Mouse (Mus musculus) forebrain, postnatal 0 days (tissue): ENCODE measurements around the gene Wdr1. TPM values are rescaled to one million over a fixed set of nuclear protein-coding genes. Genes with fewer than 3 reads are reported as not detected.
A peak's percentile ranks its signal among the peaks of the same experiment; 100 is the strongest.
"Not testable (repeated sequence)": the region's sequence is repeated elsewhere in the genome, so short reads cannot be mapped to it uniquely, and the experiment has no call there.

Experiments used
- ATAC-seq: fragments of 200-750 bp; cut with Nextera tagmentation; 2 replicates; pipeline ENCODE4 v1.8.0; 2017; ENCODE audit warnings: mild to moderate bottlenecking, moderate library complexity
- DNase-seq: peaks from one replicate; pipeline ENCODE4 v3.0.0-alpha.2; 2015
- H3K27ac ChIP-seq: fragments of 300-500 bp; sonication (generic); 2 replicates; pipeline ENCODE4 v1.5.1; 2014; ENCODE audit warnings: low read depth, mild to moderate bottlenecking, antibody characterized with exemption, low read length, moderate library complexity, mixed read lengths
- H3K27me3 ChIP-seq: fragments of 300-500 bp; sonication (generic); 2 replicates; pipeline ENCODE4 v1.6.1; 2014; ENCODE audit warnings: mild to moderate bottlenecking, low read length, mixed read lengths; ENCODE audit not compliant: insufficient read depth
- H3K36me3 ChIP-seq: fragments of 300-500 bp; sonication (generic); 2 replicates; pipeline ENCODE4 v1.6.1; 2014; ENCODE audit warnings: mild to moderate bottlenecking, moderate library complexity; ENCODE audit not compliant: insufficient read depth
- H3K4me1 ChIP-seq: fragments of 300-500 bp; sonication (generic); 2 replicates; pipeline ENCODE4 v1.6.1; 2014; ENCODE audit warnings: antibody characterized with exemption; ENCODE audit not compliant: insufficient read depth
- H3K4me2 ChIP-seq: fragments of 300-500 bp; sonication (generic); 2 replicates; pipeline ENCODE4 v1.6.1; 2014; ENCODE audit warnings: low read depth, mild to moderate bottlenecking, moderate library complexity
- H3K4me3 ChIP-seq: fragments of 300-500 bp; sonication (generic); 2 replicates; pipeline ENCODE4 v1.5.1; 2014; ENCODE audit warnings: low read depth, low read length, mixed read lengths
- H3K9ac ChIP-seq: fragments of 300-500 bp; sonication (generic); 2 replicates; pipeline ENCODE4 v1.6.1; 2014; ENCODE audit warnings: mild to moderate bottlenecking
- H3K9me3 ChIP-seq: fragments of 300-500 bp; sonication (generic); 2 replicates; pipeline ENCODE4 v1.6.1; 2016; ENCODE audit warnings: low read length
- CTCF ChIP-seq: sonication (generic); IDR thresholded peaks from 2 replicates; pipeline ENCODE4 v1.5.1; 2016; ENCODE audit warnings: antibody characterized with exemption, control low read depth, low read depth
- WGBS: fragments of 180-500 bp; shearing (Covaris S2); extraction: QIAGEN DNeasy Blood & Tissue Kit; methylation state at CpG from one replicate; pipeline ENCODE4 v1.1.7; 2014; 5-methylcytosine and 5-hydroxymethylcytosine counted together
- polyA plus RNA-seq: library from polyadenylated mRNA; unstranded; fragments of >200 nt; fragmentation: Nextera tagmentation; extraction: Ambion mirVana; gene quantifications from 2 replicates; pipeline ENCODE4 v1.2.1, GENCODE M21; 2015
- total RNA-seq: library from RNA; depleted of rRNA; stranded (reverse); fragments of >200 nt; gene quantifications from 2 replicates; pipeline ENCODE4 v1.2.3, GENCODE M21; 2014

Gene Wdr1
- total and polyA plus RNA-seq, 2 experiments from 2014 or later, result 192 to 256 TPM

- Histone ChIP-seq H3K9me3 (no peaks in the 10 kb centered on the region), H3K27ac (no peak overlapping the region), H3K4me2 (no peak overlapping the region), H3K9ac (no peak overlapping the region), H3K4me1 (no peaks in the 10 kb centered on the region), H3K27me3 (no peaks in the 10 kb centered on the region), H3K4me3 (no peak overlapping the region), H3K36me3 (no peaks in the 10 kb centered on the region)
- ATAC-seq (no peak), DNase-seq (no peak)
- WGBS, result 64% methylated on average over 6 of the region's 6 CpGs
- TF ChIP-seq CTCF, result no peak
Observed at GRCm38 (mm10) chr5:38488026-38488425, 75.0 kb downstream of the Wdr1 start.

- H3K36me3 ChIP-seq, result no peaks in the 10 kb centered on the region
- no peak overlapping the region for H3K4me2 ChIP-seq
- DNase-seq (no peak), ATAC-seq (no peak)
- H3K9me3 ChIP-seq, result no peaks in the 10 kb centered on the region
- no peak overlapping the region for H3K4me3 ChIP-seq
- no peak for TF ChIP-seq CTCF
- H3K27me3 ChIP-seq, result no peaks in the 10 kb centered on the region
- H3K4me1 ChIP-seq, result no peaks in the 10 kb centered on the region
- 81% methylated on average over 4 of the region's 4 CpGs for WGBS
- no peak overlapping the region for H3K27ac ChIP-seq
- no peak overlapping the region for H3K9ac ChIP-seq
Observed at GRCm38 (mm10) chr5:38487247-38487646, 75.8 kb downstream of the Wdr1 start.

GRCm38 (mm10) chr5:38485946-38486345 is 77.1 kb downstream of the Wdr1 start:
- H3K4me2 ChIP-seq, result no peak overlapping the region
- DNase-seq (no peak), ATAC-seq (no peak)
- no peaks in the 10 kb centered on the region for H3K9me3 ChIP-seq
- no peaks in the 10 kb centered on the region for H3K36me3 ChIP-seq
- no peak overlapping the region for H3K27ac ChIP-seq
- no peaks in the 10 kb centered on the region for H3K27me3 ChIP-seq
- TF ChIP-seq CTCF, result no peak
- no peaks in the 10 kb centered on the region for H3K4me1 ChIP-seq
- WGBS, result 85% methylated on average over 4 of the region's 4 CpGs
- no peak overlapping the region for H3K4me3 ChIP-seq
- H3K9ac ChIP-seq, result no peak overlapping the region

GRCm38 (mm10) chr5:38483518-38484110 is 79.4 kb downstream of the Wdr1 start:
- H3K4me3 ChIP-seq, result no peak overlapping the region
- H3K27ac ChIP-seq, result no peak overlapping the region
- no peak overlapping the region for H3K9ac ChIP-seq
- H3K4me1 ChIP-seq, result peaks cover 7% of the 10 kb centered on the region; the same call in 1 of the 2 replicates
- H3K27me3 ChIP-seq, result no peaks in the 10 kb centered on the region
- no peaks in the 10 kb centered on the region for H3K36me3 ChIP-seq
- no peak overlapping the region for H3K4me2 ChIP-seq
- 59% methylated on average over 7 of the region's 7 CpGs for WGBS
- ATAC-seq (no peak), DNase-seq (no peak)
- no peak for TF ChIP-seq CTCF
- H3K9me3 ChIP-seq, result no peaks in the 10 kb centered on the region

- no peak for DNase-seq
- Histone ChIP-seq H3K27ac (no peak overlapping the region), H3K9ac (no peak overlapping the region)
Observed at GRCm38 (mm10) chr5:38480822-38481707, 82.0 kb downstream of the Wdr1 start.

GRCm38 (mm10) chr5:38479908-38480725 is 82.9 kb downstream of the Wdr1 start:
- TF ChIP-seq CTCF, result no peak
- Histone ChIP-seq H3K27ac (peak overlapping the region; percentile 22; the same call in 1 of the 2 replicates), H3K4me2 (peak overlapping the region; percentile 41), H3K9me3 (no peaks in the 10 kb centered on the region), H3K9ac (peak overlapping the region; percentile 41), H3K4me1 (peaks cover 7% of the 10 kb centered on the region; the same call in 1 of the 2 replicates), H3K27me3 (no peaks in the 10 kb centered on the region), H3K4me3 (peak overlapping the region; percentile 11; the same call in 1 of the 2 replicates), H3K36me3 (no peaks in the 10 kb centered on the region)
- WGBS, result 25% methylated on average over 22 of the region's 22 CpGs
- DNase-seq (peak; percentile 45), ATAC-seq (peak; percentile 75)

More at GRCm38 (mm10) chr5:38480822-38481707, 82.0 kb downstream of the Wdr1 start:
- 85% methylated on average over 10 of the region's 10 CpGs for WGBS
- H3K4me1 ChIP-seq, result peaks cover 7% of the 10 kb centered on the region; the same call in 1 of the 2 replicates
- H3K27me3 ChIP-seq, result no peaks in the 10 kb centered on the region
- TF ChIP-seq CTCF, result no peak
- no peak overlapping the region for H3K4me2 ChIP-seq
- no peaks in the 10 kb centered on the region for H3K36me3 ChIP-seq
- no peaks in the 10 kb centered on the region for H3K9me3 ChIP-seq
- ATAC-seq, result no peak
- no peak overlapping the region for H3K4me3 ChIP-seq

GRCm38 (mm10) chr5:38479545-38479907 is 83.5 kb downstream of the Wdr1 start:
- H3K27ac ChIP-seq, result not testable (repeated sequence)

More at GRCm38 (mm10) chr5:38479545-38479907, 83.5 kb downstream of the Wdr1 start:
- H3K27me3 ChIP-seq, H3K4me1 ChIP-seq, DNase-seq, H3K9me3 ChIP-seq, H3K9ac ChIP-seq, H3K36me3 ChIP-seq: not testable (repeated sequence)
- ATAC-seq, result peak; percentile 55
- H3K4me3 ChIP-seq, result 0 out of 2 replicates have a peak overlapping the region, but pooled peaks have one; percentile 11
- H3K4me2 ChIP-seq, result peak overlapping the region; percentile 41
